Mouse (Mus musculus) kidney, adult 18-20 months (tissue): ENCODE data around the gene Atg4c.

ENCODE experiments used
- DNase-seq: peaks from one replicate; pipeline ENCODE4 v3.0.0; 2021

The Atg4c gene

GRCm38 (mm10) chr4:99186412-99187125 lies 7.2 kb upstream of the Atg4c start:
- DNase-seq: no peak

GRCm38 (mm10) chr4:99192640-99193039 lies 1.1 kb upstream of the Atg4c start:
- DNase-seq: no peak

DNA sequence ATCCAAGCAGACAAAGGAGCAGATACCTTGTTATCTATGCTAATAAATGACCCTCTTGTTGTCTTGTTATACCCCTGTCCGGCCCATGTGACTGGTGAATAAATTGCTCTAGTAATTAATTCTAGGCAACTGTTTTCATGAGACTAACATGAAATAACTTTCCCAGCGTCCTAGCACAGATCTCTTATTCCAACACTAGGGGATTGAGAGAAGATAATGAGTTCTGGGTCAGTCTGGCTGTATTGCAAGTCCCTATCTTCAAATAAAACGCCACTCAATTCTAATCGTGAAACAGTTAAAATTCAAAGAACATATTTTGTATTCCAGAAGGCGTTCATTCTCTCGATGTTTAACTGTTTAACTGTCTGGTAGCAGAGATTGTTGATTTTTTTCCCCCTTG lies 520 bp upstream of the Atg4c start:
- no peak for DNase-seq

DNA sequence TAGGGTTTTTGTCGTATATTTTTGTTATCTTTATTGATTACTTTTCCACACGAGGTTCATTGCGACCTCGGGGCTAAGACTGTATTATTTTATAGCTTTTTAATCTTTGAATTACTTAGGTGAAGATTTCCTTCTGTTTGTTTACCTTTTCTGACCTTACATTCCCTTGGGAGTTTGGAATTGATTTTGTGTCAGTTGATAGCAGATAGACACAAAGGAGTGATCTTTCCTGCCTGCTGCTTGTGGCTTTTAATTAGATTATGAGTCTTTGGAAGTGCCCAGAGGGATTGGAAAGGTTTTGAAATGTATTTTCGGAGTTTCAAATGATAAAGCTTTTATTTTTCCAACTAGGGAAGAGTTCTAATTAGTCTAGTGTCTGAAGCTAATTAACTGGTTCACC lies 1.1 kb downstream of the Atg4c start:
- DNase-seq: no peak

DNA sequence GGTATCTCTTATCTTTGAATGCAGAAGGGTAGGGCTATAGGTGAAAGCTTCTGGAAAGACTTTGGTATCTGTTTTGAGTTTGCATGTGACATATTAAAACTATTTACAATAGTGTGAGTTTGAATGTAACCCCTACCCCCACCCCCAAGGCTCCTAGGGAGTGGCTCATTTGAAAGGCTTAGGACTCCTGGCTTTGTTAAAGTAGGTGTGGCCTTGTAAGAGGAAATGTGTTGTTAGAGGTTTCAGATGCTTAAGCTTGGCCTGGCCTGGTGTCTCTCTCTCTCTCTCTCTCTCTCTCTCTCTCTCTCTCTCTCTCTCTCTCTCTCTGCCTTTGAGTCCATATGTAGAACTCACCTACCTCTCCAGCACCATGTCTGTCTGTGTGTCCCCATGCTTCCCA lies 5.0 kb downstream of the Atg4c start:
- no peak for DNase-seq

GRCm38 (mm10) chr4:99199757-99200251 lies 6.1 kb downstream of the Atg4c start:
- DNase-seq: no peak

- no peak for DNase-seq
Observed at GRCm38 (mm10) chr4:99200383-99201136, 6.8 kb downstream of the Atg4c start.

- DNase-seq: no peak
Observed at GRCm38 (mm10) chr4:99205773-99206172, 12.0 kb downstream of the Atg4c start.

DNA sequence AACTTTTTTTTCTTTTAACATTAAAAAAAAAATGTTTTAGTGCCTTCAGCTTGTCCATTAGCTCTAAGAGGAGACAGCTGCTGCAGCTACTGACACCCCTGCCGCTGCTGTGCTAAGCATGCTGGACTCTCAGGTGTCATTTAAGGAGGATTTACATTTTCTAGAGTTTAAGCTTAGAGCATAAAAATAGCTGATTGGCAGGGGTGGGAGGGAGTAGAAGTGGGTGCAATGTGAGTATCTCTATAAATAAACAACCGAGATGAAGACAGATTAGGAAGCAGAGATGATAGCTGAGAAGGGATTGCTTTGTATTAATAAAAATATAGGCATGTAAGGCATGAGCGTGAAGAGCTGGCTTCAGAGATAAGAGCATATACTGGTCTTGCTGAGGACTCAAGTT lies 12.6 kb downstream of the Atg4c start:
- DNase-seq: no peak

- no peak for DNase-seq
Observed at GRCm38 (mm10) chr4:99210087-99210486, 16.4 kb downstream of the Atg4c start.

- no peak for DNase-seq
Observed at GRCm38 (mm10) chr4:99211606-99212005, 17.9 kb downstream of the Atg4c start.

DNA sequence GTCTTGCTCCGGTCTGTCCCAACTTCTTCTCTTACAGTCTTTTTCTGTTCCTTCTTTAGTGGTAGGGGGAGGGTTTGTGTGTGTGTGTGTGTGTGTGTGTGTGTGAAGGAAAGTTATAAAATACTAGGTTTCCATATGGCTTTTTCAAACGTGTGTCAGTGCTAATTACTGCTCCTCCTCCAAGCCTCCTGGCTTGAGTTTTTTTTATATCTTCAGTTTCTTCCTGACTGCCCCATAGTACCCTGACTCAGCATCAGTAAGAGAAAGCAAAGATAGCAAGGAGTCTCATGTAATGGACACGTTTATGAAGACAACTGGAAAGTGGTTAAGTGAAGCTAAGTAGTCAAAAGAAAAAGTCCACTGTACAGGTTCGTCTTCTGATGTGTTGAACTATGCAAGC lies 19.4 kb downstream of the Atg4c start:
- no peak for DNase-seq

DNA sequence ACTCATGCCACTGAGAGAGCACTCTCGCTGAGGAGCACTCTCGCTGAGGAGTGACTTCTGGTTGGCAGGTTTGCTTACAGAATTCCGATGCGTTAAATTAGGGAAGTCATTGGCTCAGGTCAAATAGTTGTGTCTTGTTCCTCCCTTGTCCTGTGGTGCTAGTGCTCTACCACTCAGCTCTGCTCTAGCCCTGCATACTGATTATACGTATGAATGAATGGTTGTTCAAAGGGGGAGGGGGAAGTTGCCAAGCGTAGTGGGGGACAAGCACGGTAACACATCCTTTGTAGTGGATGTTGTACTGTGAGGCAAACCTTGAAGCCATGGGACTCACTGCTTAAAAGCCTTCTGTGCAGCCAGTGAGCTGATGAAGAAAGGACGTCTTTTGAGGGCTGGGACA lies 28.5 kb downstream of the Atg4c start:
- DNase-seq: no peak

- no peak for DNase-seq
Observed at GRCm38 (mm10) chr4:99224790-99225189, 31.1 kb downstream of the Atg4c start.

DNA sequence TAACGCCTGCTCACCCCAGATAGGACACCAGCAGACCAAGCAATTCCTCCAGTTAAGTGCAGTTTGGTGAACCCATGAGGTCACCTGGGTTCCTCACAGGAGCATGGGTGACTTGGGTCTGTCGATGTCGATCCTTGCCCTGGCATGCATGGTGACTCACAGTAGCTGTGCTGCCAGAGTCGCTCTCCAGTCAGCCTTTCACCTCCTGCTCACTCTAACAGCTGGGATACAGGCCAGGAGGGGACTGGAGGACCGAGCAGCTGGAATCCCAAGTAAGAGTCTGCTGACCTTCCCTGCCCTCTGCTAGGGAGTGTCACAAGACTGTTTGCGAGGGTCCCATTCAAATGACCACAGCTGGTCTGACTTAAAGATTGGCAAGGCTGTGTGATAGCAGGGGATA lies 33.5 kb downstream of the Atg4c start:
- DNase-seq: no peak

GRCm38 (mm10) chr4:99229371-99229770 lies 35.6 kb downstream of the Atg4c start:
- no peak for DNase-seq

DNA sequence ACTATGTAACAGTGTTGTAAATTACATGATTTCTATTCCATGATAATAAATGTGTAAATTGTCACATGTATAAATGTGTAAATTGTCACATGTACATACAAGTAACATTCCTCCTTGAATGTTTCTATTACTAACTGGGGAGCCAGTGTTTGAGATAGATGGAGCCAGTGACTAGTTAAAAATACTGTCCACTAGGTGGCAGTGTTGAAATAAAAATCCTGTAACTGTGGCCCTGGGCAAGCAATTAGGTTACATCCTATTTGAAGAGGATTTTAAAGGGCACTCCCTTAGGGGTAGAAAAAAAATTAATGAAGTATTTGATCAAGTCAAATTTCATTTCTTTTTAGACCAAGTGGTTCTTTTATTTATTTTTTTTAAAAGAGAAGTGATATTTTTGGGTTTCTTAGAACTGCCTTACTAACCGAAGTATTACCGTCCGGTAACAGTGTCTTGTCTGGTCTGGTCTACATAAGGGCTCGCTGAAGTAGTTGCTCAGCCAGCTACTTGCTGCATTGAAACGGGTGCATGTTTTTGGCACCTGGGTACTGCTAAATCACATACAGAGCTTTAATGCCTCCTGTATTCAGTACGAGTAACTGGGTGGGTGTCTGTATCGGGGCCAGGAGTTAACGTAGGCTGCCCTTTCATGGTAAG lies 41.6 kb downstream of the Atg4c start:
- no peak for DNase-seq

DNA sequence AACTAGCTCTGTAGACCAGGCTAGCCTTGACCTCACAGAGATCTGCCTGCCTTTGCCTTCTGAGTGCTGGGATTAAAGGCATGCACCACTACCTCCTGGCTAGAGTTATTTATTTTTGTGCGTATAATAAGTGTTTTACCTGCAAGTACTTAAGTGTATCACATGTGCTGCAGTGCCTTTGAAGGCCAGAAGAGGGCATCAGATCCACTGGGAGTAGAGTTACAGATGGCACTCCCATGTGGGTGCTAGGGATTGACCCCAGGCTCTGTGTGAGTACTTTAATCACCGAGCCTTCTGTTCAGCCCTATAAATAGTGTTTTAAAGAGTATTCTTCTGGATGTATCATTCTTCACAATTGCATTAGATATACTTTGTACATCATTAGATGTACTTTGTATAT lies 44.6 kb downstream of the Atg4c start:
- no peak for DNase-seq

- no peak for DNase-seq
Observed at GRCm38 (mm10) chr4:99241674-99242073, 47.9 kb downstream of the Atg4c start.

DNA sequence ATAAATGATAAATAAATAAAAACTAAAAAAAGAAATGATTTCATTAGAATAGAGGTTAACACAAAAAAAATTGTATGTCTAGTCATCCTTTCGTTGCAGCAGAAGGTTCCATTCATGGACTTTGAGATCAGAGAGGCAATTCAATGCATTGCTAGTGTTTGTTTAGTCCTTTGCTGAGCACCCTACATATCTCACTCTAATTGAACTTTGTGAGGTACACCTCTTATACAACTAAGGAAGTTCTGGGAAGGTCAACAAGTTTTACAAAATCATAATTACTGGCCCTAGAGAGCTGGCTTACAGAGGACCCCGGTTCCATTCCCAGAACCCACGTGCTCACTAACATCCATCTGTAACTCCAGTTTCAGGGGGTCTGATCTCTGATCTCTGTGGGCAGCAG lies 55.6 kb downstream of the Atg4c start:
- no peak for DNase-seq

DNA sequence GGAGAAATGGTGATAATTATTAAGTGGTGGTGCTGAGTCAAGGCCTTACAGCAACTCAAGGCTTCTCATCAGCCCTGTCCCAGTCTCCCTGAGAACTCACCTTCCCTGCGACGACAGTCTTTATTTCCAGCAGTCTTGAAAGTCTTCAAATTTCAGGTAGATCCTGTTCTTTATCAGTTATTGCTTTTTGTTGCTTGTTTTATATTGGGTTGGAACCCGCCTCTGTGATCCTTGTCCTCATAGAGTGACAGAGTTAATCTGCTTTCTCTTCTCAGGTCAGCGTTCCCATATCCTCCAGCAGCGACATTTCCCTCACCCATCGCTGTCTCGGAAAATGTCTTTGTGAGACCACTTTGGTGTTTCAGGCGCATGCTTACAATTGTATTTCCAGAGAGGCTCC lies 56.1 kb downstream of the Atg4c start:
- DNase-seq: no peak

GRCm38 (mm10) chr4:99252957-99253356 lies 59.2 kb downstream of the Atg4c start:
- DNase-seq: no peak

- no peak for DNase-seq
Observed at GRCm38 (mm10) chr4:99263191-99263590, 69.5 kb downstream of the Atg4c start.

DNA sequence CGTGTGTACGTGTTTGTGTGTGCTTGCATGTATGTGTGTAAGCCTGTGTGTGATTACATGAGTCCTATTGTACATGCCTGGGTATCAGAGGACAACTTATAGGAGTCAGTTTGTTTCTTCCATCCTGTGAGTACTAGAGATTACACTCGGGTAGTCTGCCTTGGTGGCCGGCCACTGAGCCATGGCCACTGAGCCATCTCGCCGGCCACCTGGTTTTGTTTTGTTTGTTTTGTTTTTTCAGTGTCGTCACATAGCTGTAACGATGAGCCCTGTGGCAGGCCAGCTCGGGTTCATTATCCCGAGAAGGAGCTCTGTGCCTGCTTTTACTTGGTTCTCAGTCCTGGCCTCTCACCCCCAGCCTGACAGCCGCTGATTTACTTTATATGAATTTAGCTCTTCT lies 69.9 kb downstream of the Atg4c start:
- DNase-seq: no peak
